Mouse (Mus musculus) forebrain, embryonic 12.5 days (tissue): ENCODE results near the gene Bcs1l. TPM values are rescaled to one million over a fixed set of nuclear protein-coding genes. Genes with fewer than 3 reads are reported as not detected.

Experiments
- ATAC-seq: fragments of 200-750 bp; cut with Nextera tagmentation; 2 replicates; pipeline ENCODE4 v1.8.0; 2017; ENCODE audit warnings: moderate TSS enrichment; ENCODE audit not compliant: low FRiP score
- H3K27ac ChIP-seq: fragments of 300-500 bp; sonication (generic); 2 replicates; pipeline ENCODE4 v1.5.1; 2016; ENCODE audit warnings: mild to moderate bottlenecking
- H3K27me3 ChIP-seq: fragments of 300-500 bp; sonication (generic); 2 replicates; pipeline ENCODE4 v1.6.1; 2016; ENCODE audit warnings: mild to moderate bottlenecking
- H3K36me3 ChIP-seq: fragments of 300-500 bp; sonication (generic); replicated peaks from 2 replicates; pipeline ENCODE4 v1.6.1; 2016; ENCODE audit warnings: mild to moderate bottlenecking
- H3K4me1 ChIP-seq: fragments of 300-500 bp; sonication (generic); 2 replicates; pipeline ENCODE4 v1.6.1; 2016
- H3K4me2 ChIP-seq: fragments of 300-500 bp; sonication (generic); 2 replicates; pipeline ENCODE4 v1.6.1; 2016; ENCODE audit warnings: mild to moderate bottlenecking, moderate library complexity
- H3K4me3 ChIP-seq: fragments of 300-500 bp; sonication (generic); replicated peaks from 2 replicates; pipeline ENCODE4 v1.5.1; 2016; ENCODE audit warnings: mild to moderate bottlenecking
- H3K9ac ChIP-seq: fragments of 300-500 bp; sonication (generic); 2 replicates; pipeline ENCODE4 v1.6.1; 2016; ENCODE audit warnings: mild to moderate bottlenecking
- H3K9me3 ChIP-seq: fragments of 300-500 bp; sonication (generic); 2 replicates; pipeline ENCODE4 v1.6.1; 2016
- WGBS: fragments of 180-500 bp; shearing (Covaris S2); methylation state at CpG from one replicate; pipeline ENCODE4 v1.1.7; 2016; 5-methylcytosine and 5-hydroxymethylcytosine counted together
- microRNA-seq: library from miRNA; unstranded; fragments of <30 nt; microRNA quantifications from one replicate; pipeline ENCODE4, GENCODE M21; 2017
- polyA plus RNA-seq: library from polyadenylated mRNA; unstranded; fragments of >200 nt; fragmentation: Nextera tagmentation; extraction: Ambion mirVana; gene quantifications from 2 replicates; pipeline ENCODE4 v1.2.1, GENCODE M21; 2016

Gene Bcs1l
- polyA plus RNA-seq, 1 experiment from 2014 or later = 18.3 TPM

- H3K36me3 ChIP-seq = peaks cover 47% of the 10 kb centered on the region
- 8% methylated on average over 26 of the region's 26 CpGs for WGBS
- peak overlapping the region; percentile 16; the same call in 1 of the 2 replicates for H3K27ac ChIP-seq
These were observed 12.6 kb downstream of the Bcs1l start for GRCm38 (mm10) chr1:74600501-74601266.

GRCm38 (mm10) chr1:74601267-74601962, 13.3 kb downstream of the Bcs1l start, which contains the start of the genes Rnf25 and Stk36:
Rnf25 (minus strand) TSS chr1:74601397.
Stk36 (plus strand) TSS chr1:74601445.
- Histone ChIP-seq H3K36me3 (peaks cover 45% of the 10 kb centered on the region), H3K4me2 (peak within 1 kb of the TSS; percentile 84), H3K4me3 (peak within 1 kb of the TSS; percentile 83), H3K4me1 (peaks cover 16% of the 10 kb centered on the region), H3K9ac (peak within 1 kb of the TSS; percentile 78), H3K27ac (peak within 1 kb of the TSS; percentile 65), H3K27me3 (no peaks in the 10 kb centered on the region), H3K9me3 (no peaks in the 10 kb centered on the region)
- peak; percentile 88 for ATAC-seq
- 8% methylated on average over 25 of the region's 25 CpGs for WGBS

More at GRCm38 (mm10) chr1:74600501-74601266, 12.6 kb downstream of the Bcs1l start:
- peak; percentile 81 for ATAC-seq
- Histone ChIP-seq H3K4me2 (peak overlapping the region; percentile 84), H3K27me3 (no peaks in the 10 kb centered on the region), H3K9me3 (no peaks in the 10 kb centered on the region), H3K4me3 (peak overlapping the region; percentile 83), H3K9ac (peak overlapping the region; percentile 78), H3K4me1 (peaks cover 16% of the 10 kb centered on the region)

- H3K9ac ChIP-seq = no peak overlapping the region
- H3K27me3 ChIP-seq = no peaks in the 10 kb centered on the region
- H3K27ac ChIP-seq = no peak overlapping the region
- WGBS = 90% methylated on average over 1 of the region's 1 CpGs
- no peaks in the 10 kb centered on the region for H3K9me3 ChIP-seq
- peaks cover 38% of the 10 kb centered on the region for H3K36me3 ChIP-seq
- ATAC-seq = no peak
- no peak overlapping the region for H3K4me3 ChIP-seq
- no peak overlapping the region for H3K4me2 ChIP-seq
- H3K4me1 ChIP-seq = no peaks in the 10 kb centered on the region
These were observed 36.1 kb downstream of the Bcs1l start for GRCm38 (mm10) chr1:74624183-74624582.

- Histone ChIP-seq H3K27me3 (no peaks in the 10 kb centered on the region), H3K9me3 (no peaks in the 10 kb centered on the region), H3K36me3 (peaks cover 38% of the 10 kb centered on the region), H3K4me1 (no peaks in the 10 kb centered on the region), H3K4me3 (no peak overlapping the region), H3K27ac (no peak overlapping the region), H3K9ac (no peak overlapping the region), H3K4me2 (no peak overlapping the region)
- no peak for ATAC-seq
- 87% methylated on average over 4 of the region's 4 CpGs for WGBS
These were observed 38.0 kb downstream of the Bcs1l start for GRCm38 (mm10) chr1:74626076-74626475.

GRCm38 (mm10) chr1:74628001-74628400, 39.9 kb downstream of the Bcs1l start:
- no peak overlapping the region for H3K27ac ChIP-seq
- no peaks in the 10 kb centered on the region for H3K9me3 ChIP-seq
- no peak overlapping the region for H3K9ac ChIP-seq
- H3K4me2 ChIP-seq = no peak overlapping the region
- H3K4me3 ChIP-seq = no peak overlapping the region
- peaks cover 35% of the 10 kb centered on the region for H3K36me3 ChIP-seq
- 55% methylated on average over 7 of the region's 7 CpGs for WGBS
- no peak for ATAC-seq
- H3K27me3 ChIP-seq = no peaks in the 10 kb centered on the region
- H3K4me1 ChIP-seq = no peaks in the 10 kb centered on the region

GRCm38 (mm10) chr1:74632734-74633133, 44.6 kb downstream of the Bcs1l start:
- Histone ChIP-seq H3K9ac (no peak overlapping the region), H3K4me3 (no peak overlapping the region), H3K27me3 (no peaks in the 10 kb centered on the region), H3K27ac (no peak overlapping the region), H3K36me3 (peaks cover 31% of the 10 kb centered on the region), H3K4me2 (no peak overlapping the region), H3K9me3 (no peaks in the 10 kb centered on the region), H3K4me1 (no peaks in the 10 kb centered on the region)
- ATAC-seq = no peak
- WGBS = 89% methylated on average over 4 of the region's 4 CpGs

Small RNA genes within 50 kb of the gene (microRNA-seq; reads per million reads assigned to microRNA genes)
- not detected for gene Gm25035

Other genes starting within 250 kb of the Bcs1l start
- 0.60 and 1.1 TPM in 2 replicates for gene Catip, start 226.2 kb upstream of the Bcs1l start, polyA plus RNA-seq
- gene Slc11a1, start 213.1 kb upstream of the Bcs1l start, polyA plus RNA-seq = 1.3 and 1.7 TPM in 2 replicates
- gene Ctdsp1, start 196.8 kb upstream of the Bcs1l start, polyA plus RNA-seq = 33.1 and 33.3 TPM in 2 replicates
- 0.29 and 0.32 TPM in 2 replicates for gene Vil1, start 178.9 kb upstream of the Bcs1l start, polyA plus RNA-seq
- 77.5 and 84.2 TPM in 2 replicates for gene Cnot9, start 82.2 kb upstream of the Bcs1l start, polyA plus RNA-seq
- 0.98 and 1.1 TPM in 2 replicates for gene Plcd4, start 45.4 kb upstream of the Bcs1l start, polyA plus RNA-seq
- 44.2 and 48.1 TPM in 2 replicates for gene Usp37, start 44.0 kb upstream of the Bcs1l start, polyA plus RNA-seq
- gene Zfp142, start within 50 bp of the Bcs1l start, polyA plus RNA-seq = 10.6 and 10.8 TPM in 2 replicates
- 30.7 and 33.0 TPM in 2 replicates for gene Rnf25, start 13.1 kb downstream of the Bcs1l start, polyA plus RNA-seq
- 26.7 and 27.7 TPM in 2 replicates for gene Stk36, start 13.2 kb downstream of the Bcs1l start, polyA plus RNA-seq
- 48.6 and 53.0 TPM in 2 replicates for gene Ttll4, start 73.5 kb downstream of the Bcs1l start, polyA plus RNA-seq
- gene Cyp27a1, start 125.3 kb downstream of the Bcs1l start, polyA plus RNA-seq = 3.0 and 3.3 TPM in 2 replicates
- gene Prkag3, start 160.9 kb downstream of the Bcs1l start, polyA plus RNA-seq = not detected in 2 replicates
- gene Wnt6, start 183.6 kb downstream of the Bcs1l start, polyA plus RNA-seq = 3.3 and 4.5 TPM in 2 replicates
- 1.00 and 2.0 TPM in 2 replicates for gene Wnt10a, start 203.2 kb downstream of the Bcs1l start, polyA plus RNA-seq